Mouse (Mus musculus) bone marrow macrophage, adult 2 months (primary cell): ENCODE measurements around the gene Taok3. TPM values are rescaled to one million over a fixed set of nuclear protein-coding genes. Genes with fewer than 3 reads are reported as not detected.
A peak's percentile ranks its signal among the peaks of the same experiment; 100 is the strongest.

ENCODE experiments used
- H3K27ac ChIP-seq: 2 replicates; pipeline ENCODE4 v1.5.1; 2012; ENCODE audit warnings: low read depth, low read length; ENCODE audit not compliant: insufficient read depth
- H3K4me1 ChIP-seq: 2 replicates; pipeline ENCODE4 v1.6.1; 2012; ENCODE audit warnings: low read length; ENCODE audit not compliant: control insufficient read depth, insufficient read depth
- H3K4me3 ChIP-seq: 2 replicates; pipeline ENCODE4 v1.5.1; 2012; ENCODE audit warnings: mild to moderate bottlenecking, low read length, moderate library complexity; ENCODE audit not compliant: insufficient read depth
- CTCF ChIP-seq: IDR thresholded peaks from 2 replicates; pipeline ENCODE4 v1.5.1; 2012; ENCODE audit warnings: low read depth, mild to moderate bottlenecking, low read length, moderate library complexity
- POLR2A ChIP-seq: IDR thresholded peaks from 2 replicates; pipeline ENCODE4 v1.6.1; 2012; ENCODE audit warnings: mild to moderate bottlenecking, low read depth, low read length, borderline replicate concordance
- polyA plus RNA-seq: library from polyadenylated mRNA; stranded (reverse); fragments of >200 nt; gene quantifications from 2 replicates; pipeline ENCODE4 v1.2.4, GENCODE M21; 2012; ENCODE audit not compliant: missing spikeins, insufficient read depth, insufficient read length

Taok3 gene
- polyA plus RNA-seq, 1 experiment = 112 TPM

GRCm38 (mm10) chr5:117153527-117154091 is 33.7 kb downstream of the Taok3 start:
- no peak for TF ChIP-seq CTCF
- TF ChIP-seq POLR2A = no peak
- H3K4me1 ChIP-seq = peaks cover 33% of the 10 kb centered on the region
- no peak overlapping the region for H3K4me3 ChIP-seq
- H3K27ac ChIP-seq = no peak overlapping the region

GRCm38 (mm10) chr5:117158335-117159018 is 38.5 kb downstream of the Taok3 start:
- Histone ChIP-seq H3K27ac (peak overlapping the region; percentile 95), H3K4me3 (peak overlapping the region; percentile 23; the same call in 1 of the 2 replicates), H3K4me1 (peaks cover 49% of the 10 kb centered on the region)
- TF ChIP-seq POLR2A (no peak), CTCF (no peak)

- Histone ChIP-seq H3K4me1 (peaks cover 56% of the 10 kb centered on the region), H3K27ac (peak overlapping the region; percentile 95), H3K4me3 (peak overlapping the region; percentile 23)
- TF ChIP-seq CTCF (no peak), POLR2A (no peak)
Observed at GRCm38 (mm10) chr5:117159326-117159725, 39.4 kb downstream of the Taok3 start.

- H3K27ac ChIP-seq = peak overlapping the region; percentile 95
- TF ChIP-seq CTCF = no peak
- no peak for TF ChIP-seq POLR2A
- H3K4me1 ChIP-seq = peaks cover 61% of the 10 kb centered on the region
- 0 out of 2 replicates have a peak overlapping the region, but pooled peaks have one; percentile 6 for H3K4me3 ChIP-seq
Observed at GRCm38 (mm10) chr5:117159805-117160291, 39.9 kb downstream of the Taok3 start.

GRCm38 (mm10) chr5:117160499-117160898 is 40.6 kb downstream of the Taok3 start:
- peak overlapping the region; percentile 95 for H3K27ac ChIP-seq
- peaks cover 66% of the 10 kb centered on the region for H3K4me1 ChIP-seq
- TF ChIP-seq CTCF (no peak), POLR2A (no peak)
- H3K4me3 ChIP-seq = no peak overlapping the region

GRCm38 (mm10) chr5:117163790-117164189 is 43.9 kb downstream of the Taok3 start:
- H3K27ac ChIP-seq = no peak overlapping the region
- H3K4me1 ChIP-seq = peaks cover 50% of the 10 kb centered on the region
- TF ChIP-seq POLR2A (no peak), CTCF (no peak)
- no peak overlapping the region for H3K4me3 ChIP-seq

DNA sequence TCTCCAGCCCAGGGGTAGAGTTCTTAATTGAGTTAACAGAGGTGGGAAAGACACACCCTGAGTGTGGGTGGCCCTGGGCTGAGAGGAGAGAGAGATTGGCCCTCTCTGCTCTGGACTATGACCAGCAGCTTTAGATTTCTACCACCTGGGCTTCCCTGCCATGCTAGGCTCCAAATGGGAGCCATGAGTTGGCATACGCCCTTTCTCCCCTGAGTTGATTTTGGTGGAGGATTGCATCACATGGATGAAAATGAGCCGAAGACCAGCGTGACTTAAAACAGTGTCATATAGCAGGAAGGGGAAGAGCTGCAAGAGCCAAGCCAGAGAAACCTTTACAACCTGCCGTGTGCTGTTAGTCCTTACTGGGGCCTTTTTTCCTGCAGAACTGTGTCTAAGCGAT is 44.6 kb downstream of the Taok3 start:
- Histone ChIP-seq H3K27ac (peak overlapping the region; percentile 59), H3K4me1 (peaks cover 43% of the 10 kb centered on the region), H3K4me3 (no peak overlapping the region)
- TF ChIP-seq POLR2A (no peak), CTCF (no peak)

- no peak overlapping the region for H3K27ac ChIP-seq
- H3K4me1 ChIP-seq = peaks cover 39% of the 10 kb centered on the region
- H3K4me3 ChIP-seq = no peak overlapping the region
- no peak for TF ChIP-seq CTCF
- TF ChIP-seq POLR2A = no peak
Observed at GRCm38 (mm10) chr5:117164923-117165322, 45.0 kb downstream of the Taok3 start.

DNA sequence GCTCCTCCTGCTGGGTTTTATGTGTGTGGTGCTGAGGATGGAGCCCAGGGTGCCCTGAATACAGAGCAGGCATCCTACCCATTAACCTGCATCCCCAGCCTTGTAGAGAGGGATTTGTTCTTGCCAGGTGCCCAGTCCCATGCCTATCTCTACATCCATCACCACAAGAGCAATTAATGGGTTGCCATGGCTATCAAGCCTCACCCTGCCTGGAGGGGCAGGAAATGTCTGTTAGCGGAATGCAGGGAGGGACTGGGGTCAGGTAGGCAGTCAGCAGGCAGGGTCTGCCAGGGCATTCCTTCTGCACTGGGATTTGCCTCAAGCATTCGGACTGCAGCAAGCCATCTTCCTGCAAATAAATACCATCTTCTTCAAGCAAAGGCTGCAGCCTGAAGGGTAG is 46.0 kb downstream of the Taok3 start:
- H3K27ac ChIP-seq = no peak overlapping the region
- H3K4me1 ChIP-seq = peaks cover 36% of the 10 kb centered on the region
- TF ChIP-seq CTCF (no peak), POLR2A (no peak)
- H3K4me3 ChIP-seq = no peak overlapping the region

DNA sequence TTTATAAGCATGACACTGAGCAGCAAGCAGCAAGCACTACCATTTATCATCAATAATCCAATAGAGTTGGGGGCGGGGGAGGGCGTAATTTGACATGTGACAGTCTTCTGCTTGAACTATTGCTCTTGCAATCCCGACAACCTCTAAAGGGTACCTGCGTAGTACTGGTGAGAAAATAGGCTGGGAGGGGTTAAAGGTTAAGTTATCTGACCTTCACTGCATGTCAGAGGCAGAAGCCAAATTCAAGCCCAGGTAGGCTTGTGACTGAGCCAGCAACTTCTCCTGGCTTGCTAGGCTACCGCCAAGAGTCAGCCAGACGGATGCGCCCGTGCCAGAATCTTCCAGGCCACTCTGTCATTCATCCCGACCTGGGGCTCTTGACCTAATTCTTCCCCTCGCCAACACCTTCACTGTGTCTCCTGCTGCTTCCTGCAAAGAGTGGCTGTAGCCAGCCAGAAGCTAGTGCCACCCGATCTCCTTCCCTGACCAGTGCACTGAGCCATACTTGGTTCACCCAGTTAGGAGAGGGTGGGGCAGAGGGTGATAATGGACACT is 47.0 kb downstream of the Taok3 start:
- Histone ChIP-seq H3K4me1 (peaks cover 36% of the 10 kb centered on the region), H3K4me3 (no peak overlapping the region), H3K27ac (no peak overlapping the region)
- TF ChIP-seq CTCF (no peak), POLR2A (no peak)
